Mouse (Mus musculus): ENCODE results near the gene Zscan4-ps1. TPM values are rescaled to one million over a fixed set of nuclear protein-coding genes. Genes with fewer than 3 reads are reported as not detected.
"Not testable (repeated sequence)": the region's sequence is repeated elsewhere in the genome, so short reads cannot be mapped to it uniquely, and the experiment has no call there.

Zscan4-ps1 gene
- not detected for polyA plus RNA-seq (2017; shearing (Covaris generic))

DNA sequence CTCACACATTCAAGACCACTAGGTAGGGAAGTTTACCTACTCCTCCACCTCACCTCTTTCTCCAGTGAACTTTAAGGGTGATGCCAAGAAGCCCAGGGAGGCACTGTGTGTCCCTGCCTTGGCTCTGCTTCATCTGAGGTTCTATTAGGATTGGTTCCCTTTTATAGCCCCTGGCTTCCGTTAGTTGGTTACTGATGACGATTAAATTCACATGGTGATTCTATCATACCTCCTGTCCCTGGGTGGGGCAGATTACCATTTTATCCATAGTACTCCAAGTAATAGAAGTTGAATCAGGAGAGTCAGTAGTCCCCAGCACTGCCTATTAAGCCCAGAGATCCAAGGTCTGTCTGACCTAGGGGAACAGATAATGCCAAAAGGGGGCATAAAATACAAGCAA lies at the start of gene Zscan4-ps1:
Gene Zscan4-ps1, minus strand, starts transcription at position 101 of the 400 bp plus-strand sequence.
- not testable (repeated sequence) for ATAC-seq

Other genes starting within 250 kb of the Zscan4-ps1 start
- not detected for gene Zscan4b, start 164.6 kb downstream of the Zscan4-ps1 start, polyA plus RNA-seq (2017; shearing (Covaris generic))
- not detected for gene Zscan4c, start 63.9 kb downstream of the Zscan4-ps1 start, polyA plus RNA-seq (2017; shearing (Covaris generic))
- gene Zscan4d, start 96.5 kb upstream of the Zscan4-ps1 start, polyA plus RNA-seq (2017; shearing (Covaris generic)) = under 1 TPM in 1 of 3 experiments, not detected in 2; 0.33 TPM
- not detected for gene Zscan4e, start 241.0 kb upstream of the Zscan4-ps1 start, polyA plus RNA-seq (2017; shearing (Covaris generic))